Mouse (Mus musculus) midbrain, embryonic 12.5 days (tissue): ENCODE measurements at regions not wholly inside any gene's neighbourhood (a gene's known extent, or its start where the extent isn't known, plus 50 kb on each side); places are given as distances from the start of the nearest gene placed in this dataset.

Experiments
- ATAC-seq: fragments of 200-750 bp; cut with Nextera tagmentation; 2 replicates; pipeline ENCODE4 v1.8.0; 2017; ENCODE audit warnings: low read depth, moderate TSS enrichment, moderate library complexity; ENCODE audit not compliant: low FRiP score
- H3K27ac ChIP-seq: fragments of 300-500 bp; sonication (generic); replicated peaks from 2 replicates; pipeline ENCODE4 v1.5.1; 2016; ENCODE audit warnings: mild to moderate bottlenecking
- H3K27me3 ChIP-seq: fragments of 300-500 bp; sonication (generic); 2 replicates; pipeline ENCODE4 v1.6.1; 2016; ENCODE audit warnings: mild to moderate bottlenecking
- H3K36me3 ChIP-seq: fragments of 300-500 bp; sonication (generic); 2 replicates; pipeline ENCODE4 v1.6.1; 2016
- H3K4me1 ChIP-seq: fragments of 300-500 bp; sonication (generic); 2 replicates; pipeline ENCODE4 v1.6.1; 2016
- H3K4me2 ChIP-seq: fragments of 300-500 bp; sonication (generic); replicated peaks from 2 replicates; pipeline ENCODE4 v1.6.1; 2016; ENCODE audit warnings: mild to moderate bottlenecking, moderate library complexity
- H3K4me3 ChIP-seq: fragments of 300-500 bp; sonication (generic); 2 replicates; pipeline ENCODE4 v1.5.1; 2016; ENCODE audit warnings: mild to moderate bottlenecking
- H3K9ac ChIP-seq: fragments of 300-500 bp; sonication (generic); replicated peaks from 2 replicates; pipeline ENCODE4 v1.6.1; 2016; ENCODE audit warnings: mild to moderate bottlenecking, moderate library complexity
- H3K9me3 ChIP-seq: fragments of 300-500 bp; sonication (generic); 2 replicates; pipeline ENCODE4 v1.6.1; 2016; ENCODE audit warnings: mild to moderate bottlenecking
- WGBS: fragments of 180-500 bp; shearing (Covaris S2); methylation state at CpG from one replicate; pipeline ENCODE4 v1.1.7; 2016; 5-methylcytosine and 5-hydroxymethylcytosine counted together

GRCm38 (mm10) chr1:143000216-143000615 is 640.2 kb upstream of the B3galt2 start:
- no peak for ATAC-seq

GRCm38 (mm10) chr1:143001112-143001511 is 639.4 kb upstream of the B3galt2 start:
- Histone ChIP-seq H3K4me1 (no peaks in the 10 kb centered on the region), H3K27ac (no peak overlapping the region), H3K4me3 (no peak overlapping the region), H3K4me2 (no peak overlapping the region), H3K27me3 (no peaks in the 10 kb centered on the region), H3K9me3 (no peaks in the 10 kb centered on the region), H3K9ac (no peak overlapping the region), H3K36me3 (no peaks in the 10 kb centered on the region)
- ATAC-seq = no peak
- WGBS = 86% methylated on average over 3 of the region's 3 CpGs

More at GRCm38 (mm10) chr1:143000216-143000615, 640.2 kb upstream of the B3galt2 start:
- Histone ChIP-seq H3K36me3 (no peaks in the 10 kb centered on the region), H3K27ac (no peak overlapping the region), H3K9ac (no peak overlapping the region), H3K4me3 (no peak overlapping the region), H3K4me2 (no peak overlapping the region), H3K9me3 (no peaks in the 10 kb centered on the region), H3K27me3 (no peaks in the 10 kb centered on the region), H3K4me1 (no peaks in the 10 kb centered on the region)
- 86% methylated on average over 1 of the region's 1 CpGs for WGBS

- Histone ChIP-seq H3K4me3 (no peak overlapping the region), H3K9ac (no peak overlapping the region), H3K27me3 (no peaks in the 10 kb centered on the region), H3K4me1 (no peaks in the 10 kb centered on the region), H3K9me3 (no peaks in the 10 kb centered on the region), H3K4me2 (no peak overlapping the region), H3K36me3 (no peaks in the 10 kb centered on the region), H3K27ac (no peak overlapping the region)
- 88% methylated on average over 3 of the region's 3 CpGs for WGBS
- no peak for ATAC-seq
Observed at GRCm38 (mm10) chr1:143006045-143006444, 634.4 kb upstream of the B3galt2 start.

GRCm38 (mm10) chr1:143019982-143020381 is 620.5 kb upstream of the B3galt2 start:
- 0 out of 2 replicates have a peak, but pooled peaks have one; percentile 16 for ATAC-seq
- Histone ChIP-seq H3K4me2 (no peak overlapping the region), H3K9me3 (no peaks in the 10 kb centered on the region), H3K27me3 (no peaks in the 10 kb centered on the region), H3K9ac (no peak overlapping the region), H3K27ac (no peak overlapping the region), H3K4me3 (no peak overlapping the region), H3K36me3 (no peaks in the 10 kb centered on the region), H3K4me1 (no peaks in the 10 kb centered on the region)
- 75% methylated on average over 2 of the region's 2 CpGs for WGBS

- no peak overlapping the region for H3K9ac ChIP-seq
- H3K36me3 ChIP-seq = no peaks in the 10 kb centered on the region
- H3K4me3 ChIP-seq = no peak overlapping the region
- H3K9me3 ChIP-seq = no peaks in the 10 kb centered on the region
- ATAC-seq = no peak
- H3K27ac ChIP-seq = no peak overlapping the region
- no peaks in the 10 kb centered on the region for H3K27me3 ChIP-seq
- 82% methylated on average over 2 of the region's 2 CpGs for WGBS
- no peak overlapping the region for H3K4me2 ChIP-seq
- no peaks in the 10 kb centered on the region for H3K4me1 ChIP-seq
Observed at GRCm38 (mm10) chr1:143053161-143053560, 587.3 kb upstream of the B3galt2 start.

- Histone ChIP-seq H3K36me3 (no peaks in the 10 kb centered on the region), H3K4me2 (no peak overlapping the region), H3K9ac (no peak overlapping the region), H3K4me3 (no peak overlapping the region), H3K27ac (no peak overlapping the region), H3K27me3 (no peaks in the 10 kb centered on the region), H3K4me1 (no peaks in the 10 kb centered on the region), H3K9me3 (no peaks in the 10 kb centered on the region)
- WGBS = 90% methylated on average over 2 of the region's 2 CpGs
- ATAC-seq = no peak
Observed at GRCm38 (mm10) chr1:143053599-143053998, 586.9 kb upstream of the B3galt2 start.

- no peak for ATAC-seq
Observed at GRCm38 (mm10) chr1:143054451-143055024, 585.9 kb upstream of the B3galt2 start.

GRCm38 (mm10) chr1:143060698-143061576 is 579.5 kb upstream of the B3galt2 start:
- Histone ChIP-seq H3K9me3 (no peaks in the 10 kb centered on the region), H3K4me3 (no peak overlapping the region), H3K27me3 (no peaks in the 10 kb centered on the region), H3K9ac (no peak overlapping the region), H3K27ac (no peak overlapping the region; the same call in 1 of the 2 replicates), H3K4me2 (no peak overlapping the region), H3K36me3 (no peaks in the 10 kb centered on the region), H3K4me1 (peaks cover 10% of the 10 kb centered on the region)
- 49% methylated on average over 4 of the region's 4 CpGs for WGBS
- peak; percentile 78 for ATAC-seq

More at GRCm38 (mm10) chr1:143054451-143055024, 585.9 kb upstream of the B3galt2 start:
- peaks cover 2% of the 10 kb centered on the region; the same call in 1 of the 2 replicates for H3K4me1 ChIP-seq
- H3K4me2 ChIP-seq = no peak overlapping the region
- no peak overlapping the region for H3K27ac ChIP-seq
- H3K4me3 ChIP-seq = no peak overlapping the region
- no peaks in the 10 kb centered on the region for H3K9me3 ChIP-seq
- WGBS = 80% methylated on average over 3 of the region's 3 CpGs
- no peaks in the 10 kb centered on the region for H3K36me3 ChIP-seq
- H3K27me3 ChIP-seq = no peaks in the 10 kb centered on the region
- H3K9ac ChIP-seq = no peak overlapping the region

GRCm38 (mm10) chr1:143065493-143065892 is 575.0 kb upstream of the B3galt2 start:
- no peak for ATAC-seq
- H3K36me3 ChIP-seq = no peaks in the 10 kb centered on the region
- H3K9me3 ChIP-seq = no peaks in the 10 kb centered on the region
- no peak overlapping the region for H3K4me2 ChIP-seq
- H3K4me1 ChIP-seq = peaks cover 5% of the 10 kb centered on the region; the same call in 1 of the 2 replicates
- no peak overlapping the region for H3K27ac ChIP-seq
- H3K4me3 ChIP-seq = no peak overlapping the region
- H3K27me3 ChIP-seq = no peaks in the 10 kb centered on the region
- no peak overlapping the region for H3K9ac ChIP-seq

GRCm38 (mm10) chr1:143071781-143072382 is 568.6 kb upstream of the B3galt2 start:
- Histone ChIP-seq H3K9me3 (no peaks in the 10 kb centered on the region), H3K4me2 (no peak overlapping the region), H3K9ac (no peak overlapping the region), H3K27me3 (no peaks in the 10 kb centered on the region), H3K4me3 (no peak overlapping the region), H3K4me1 (no peaks in the 10 kb centered on the region), H3K27ac (no peak overlapping the region), H3K36me3 (no peaks in the 10 kb centered on the region)
- no peak for ATAC-seq
- WGBS = 43% methylated on average over 3 of the region's 3 CpGs

- Histone ChIP-seq H3K9ac (no peak overlapping the region), H3K27me3 (no peaks in the 10 kb centered on the region)
- no peak for ATAC-seq
Observed at GRCm38 (mm10) chr1:143074999-143075398, 565.5 kb upstream of the B3galt2 start.

GRCm38 (mm10) chr1:143080441-143080840 is 560.0 kb upstream of the B3galt2 start:
- H3K4me3 ChIP-seq = no peak overlapping the region
- no peaks in the 10 kb centered on the region for H3K36me3 ChIP-seq
- WGBS = 81% methylated on average over 2 of the region's 2 CpGs
- ATAC-seq = no peak
- no peak overlapping the region for H3K4me2 ChIP-seq
- H3K4me1 ChIP-seq = no peaks in the 10 kb centered on the region
- H3K27me3 ChIP-seq = no peaks in the 10 kb centered on the region
- H3K27ac ChIP-seq = no peak overlapping the region
- no peak overlapping the region for H3K9ac ChIP-seq
- no peaks in the 10 kb centered on the region for H3K9me3 ChIP-seq

More at GRCm38 (mm10) chr1:143074999-143075398, 565.5 kb upstream of the B3galt2 start:
- WGBS = 83% methylated on average over 4 of the region's 4 CpGs
- Histone ChIP-seq H3K4me1 (no peaks in the 10 kb centered on the region), H3K27ac (no peak overlapping the region), H3K4me3 (no peak overlapping the region), H3K9me3 (no peaks in the 10 kb centered on the region), H3K36me3 (no peaks in the 10 kb centered on the region), H3K4me2 (no peak overlapping the region)
